Mouse (Mus musculus): Measurements from ENCODE around the gene Nop9. TPM values are rescaled to one million over a fixed set of nuclear protein-coding genes. Genes with fewer than 3 reads are reported as not detected.

The Nop9 gene
- total RNA-seq, 2 experiments from 2014 or later = 7.8 to 11.1 TPM

GRCm38 (mm10) chr14:55795380-55796163 lies 50.1 kb downstream of the Nop9 start:
- intact Hi-C loops (cut with DNase I) = no loop called here
- DNase-seq (ENCODE audit: low spot score) = peak; percentile 45

Other genes with a start within 250 kb of the Nop9 start
- gene Cpne6, start 235.2 kb upstream of the Nop9 start, total RNA-seq (2021) = not detected
- gene Nrl, start 220.7 kb upstream of the Nop9 start, total RNA-seq (2021) = under 1 TPM in 1 of 2 experiments, not detected in 1; 0.18 TPM
- gene Pck2, start 205.4 kb upstream of the Nop9 start, total RNA-seq (2021) = 10 to 100 TPM; 11.7 to 14.3 TPM
- gene Dcaf11, start 185.7 kb upstream of the Nop9 start, total RNA-seq (2021) = 100 to 1,000 TPM; 129 to 130 TPM
- under 1 TPM in 1 of 2 experiments, not detected in 1; 0.83 TPM for gene A730061H03Rik, start 185.3 kb upstream of the Nop9 start, total RNA-seq (2021)
- gene Fitm1, start 170.1 kb upstream of the Nop9 start, total RNA-seq (2021) = 100 to 1,000 TPM; 192 to 214 TPM
- gene Psme1, start 167.6 kb upstream of the Nop9 start, total RNA-seq (2021) = 100 to 1,000 TPM; 249 to 283 TPM
- gene Emc9, start 160.4 kb upstream of the Nop9 start, total RNA-seq (2021) = 10 to 100 TPM; 56.0 to 58.1 TPM
- 100 to 1,000 TPM in 1 of 2 experiments, 10 to 100 TPM in 1; 93.4 to 101 TPM for gene Psme2, start 154.6 kb upstream of the Nop9 start, total RNA-seq (2021)
- 10 to 100 TPM; 25.7 to 31.3 TPM for gene Rnf31, start 154.0 kb upstream of the Nop9 start, total RNA-seq (2021)
- 10 to 100 TPM; 10.1 to 11.8 TPM for gene Irf9, start 142.1 kb upstream of the Nop9 start, total RNA-seq (2021)
- under 1 TPM; 0.23 to 0.36 TPM for gene Rec8, start 127.7 kb upstream of the Nop9 start, total RNA-seq (2021)
- gene Ipo4, start 109.7 kb upstream of the Nop9 start, total RNA-seq (2021) = 10 to 100 TPM; 51.1 to 57.0 TPM
- 1 to 10 TPM; 3.0 to 3.4 TPM for gene Gm49378, start 107.8 kb upstream of the Nop9 start, total RNA-seq (2021)
- 10 to 100 TPM; 39.0 to 43.8 TPM for gene Tm9sf1, start 101.9 kb upstream of the Nop9 start, total RNA-seq (2021)
- under 1 TPM; 0.56 to 0.60 TPM for gene Tssk4, start 95.5 kb upstream of the Nop9 start, total RNA-seq (2021)
- gene Mdp1, start 85.2 kb upstream of the Nop9 start, total RNA-seq (2021) = 10 to 100 TPM; 53.0 to 53.4 TPM
- 10 to 100 TPM in 1 of 2 experiments, 1 to 10 TPM in 1; 8.9 to 11.2 TPM for gene Gmpr2, start 73.8 kb upstream of the Nop9 start, total RNA-seq (2021)
- 100 to 1,000 TPM; 252 to 263 TPM for gene Nedd8, start 73.6 kb upstream of the Nop9 start, total RNA-seq (2021)
- 10 to 100 TPM; 10.0 to 10.7 TPM for gene Tinf2, start 63.9 kb upstream of the Nop9 start, total RNA-seq (2021)
- gene Tgm1, start 31.8 kb upstream of the Nop9 start, total RNA-seq (2021) = under 1 TPM; 0.18 to 0.36 TPM
- gene Rabggta, start 23.4 kb upstream of the Nop9 start, total RNA-seq (2021) = 10 to 100 TPM; 13.0 to 13.4 TPM
- gene Dhrs1, start within 50 bp of the Nop9 start, total RNA-seq (2021) = 10 to 100 TPM; 43.7 to 47.0 TPM
- gene Cideb, start 12.8 kb downstream of the Nop9 start, total RNA-seq (2021) = under 1 TPM; 0.56 to 0.83 TPM
- under 1 TPM; 0.06 to 0.13 TPM for gene Ltb4r2, start 15.7 kb downstream of the Nop9 start, total RNA-seq (2021)
- under 1 TPM in 1 of 2 experiments, not detected in 1; 0.18 TPM for gene Ltb4r1, start 20.3 kb downstream of the Nop9 start, total RNA-seq (2021)
- 10 to 100 TPM; 18.2 to 23.8 TPM for gene Adcy4, start 38.4 kb downstream of the Nop9 start, total RNA-seq (2021)
- 1 to 10 TPM; 2.3 to 3.4 TPM for gene Ripk3, start 43.2 kb downstream of the Nop9 start, total RNA-seq (2021)
- gene Nfatc4, start 77.5 kb downstream of the Nop9 start, total RNA-seq (2021) = 1 to 10 TPM; 3.9 to 5.5 TPM
- 1 to 10 TPM; 8.2 to 9.7 TPM for gene Nynrin, start 108.3 kb downstream of the Nop9 start, total RNA-seq (2021)
- gene Cbln3, start 138.7 kb downstream of the Nop9 start, total RNA-seq (2021) = under 1 TPM in 1 of 2 experiments, not detected in 1; 0.14 TPM
- 10 to 100 TPM; 11.6 to 13.5 TPM for gene Khnyn, start 139.3 kb downstream of the Nop9 start, total RNA-seq (2021)
- gene Sdr39u1, start 154.6 kb downstream of the Nop9 start, total RNA-seq (2021) = 100 to 1,000 TPM; 107 to 108 TPM
- 1 to 10 TPM; 1.0 to 2.5 TPM for gene Cma1, start 199.0 kb downstream of the Nop9 start, total RNA-seq (2021)
- gene Cma2, start 205.3 kb downstream of the Nop9 start, total RNA-seq (2021) = not detected